Mouse (Mus musculus): ENCODE measurements around the gene Eif2b1. TPM values are rescaled to one million over a fixed set of nuclear protein-coding genes. Genes with fewer than 3 reads are reported as not detected.
"Not testable (repeated sequence)": the region's sequence is repeated elsewhere in the genome, so short reads cannot be mapped to it uniquely, and the experiment has no call there.

The Eif2b1 gene
- polyA plus RNA-seq, 1 experiment, result 25.2 TPM

- TF ChIP-seq CTCF (IDR thresholded peaks at IDR 0.05; ENCODE audit: borderline replicate concordance, control insufficient read depth, extremely low read depth, insufficient read depth, low read length, poor library complexity) (peak; percentile 47; the same call in 1 of the 2 replicates), POLR2A (IDR thresholded peaks at IDR 0.05; ENCODE audit: control insufficient read depth, extremely low read depth, insufficient read depth, low read length, poor library complexity) (no peak)
- WGBS, result 78% methylated on average over 10 of the region's 10 CpGs
- DNase-seq, result peak; percentile 52
Observed at GRCm38 (mm10) chr5:124610965-124611364, 32.0 kb upstream of the Eif2b1 start.

GRCm38 (mm10) chr5:124605041-124605622 lies 26.2 kb upstream of the Eif2b1 start:
- DNase-seq, result no peak
- whole genome bisulfite sequencing, result 94% methylated on average over 17 of the region's 17 CpGs
- no peak overlapping the region for H3K27ac ChIP-seq (ENCODE audit: control insufficient read depth, insufficient read depth, low read length)
- TF ChIP-seq POLR2A (IDR thresholded peaks at IDR 0.05; ENCODE audit: control insufficient read depth, extremely low read depth, insufficient read depth, low read length, poor library complexity) (no peak), CTCF (IDR thresholded peaks at IDR 0.05; ENCODE audit: borderline replicate concordance, control insufficient read depth, extremely low read depth, insufficient read depth, low read length, poor library complexity) (no peak)
- H3K4me1 ChIP-seq (replicated peaks; ENCODE audit: control insufficient read depth, insufficient read depth, low read length), result no peaks in the 10 kb centered on the region
- H3K27me3 ChIP-seq (ENCODE audit: control insufficient read depth, insufficient read depth, low read length), result no peaks in the 10 kb centered on the region
- H3K36me3 ChIP-seq (ENCODE audit: control insufficient read depth, insufficient read depth, low read length), result no peaks in the 10 kb centered on the region
- no peak overlapping the region for H3K4me3 ChIP-seq (ENCODE audit: control insufficient read depth, insufficient read depth, low read length)

More at GRCm38 (mm10) chr5:124610965-124611364, 32.0 kb upstream of the Eif2b1 start:
- H3K27me3 ChIP-seq (ENCODE audit: control insufficient read depth, insufficient read depth, low read length), result no peaks in the 10 kb centered on the region
- H3K36me3 ChIP-seq (ENCODE audit: control insufficient read depth, insufficient read depth, low read length), result no peaks in the 10 kb centered on the region
- no peak overlapping the region for H3K27ac ChIP-seq (ENCODE audit: control insufficient read depth, insufficient read depth, low read length)
- H3K4me1 ChIP-seq (replicated peaks; ENCODE audit: control insufficient read depth, insufficient read depth, low read length), result peaks cover 7% of the 10 kb centered on the region
- no peak overlapping the region for H3K4me3 ChIP-seq (ENCODE audit: control insufficient read depth, insufficient read depth, low read length)

- WGBS, result 91% methylated on average over 4 of the region's 4 CpGs
- DNase-seq, result no peak
- Histone ChIP-seq H3K36me3 (ENCODE audit: control insufficient read depth, insufficient read depth, low read length) (no peaks in the 10 kb centered on the region), H3K4me1 (replicated peaks; ENCODE audit: control insufficient read depth, insufficient read depth, low read length) (no peaks in the 10 kb centered on the region), H3K27me3 (ENCODE audit: control insufficient read depth, insufficient read depth, low read length) (no peaks in the 10 kb centered on the region), H3K27ac (ENCODE audit: control insufficient read depth, insufficient read depth, low read length) (no peak overlapping the region), H3K4me3 (ENCODE audit: control insufficient read depth, insufficient read depth, low read length) (no peak overlapping the region)
- no peak for TF ChIP-seq CTCF (IDR thresholded peaks at IDR 0.05; ENCODE audit: borderline replicate concordance, control insufficient read depth, extremely low read depth, insufficient read depth, low read length, poor library complexity)
- no peak for TF ChIP-seq POLR2A (IDR thresholded peaks at IDR 0.05; ENCODE audit: control insufficient read depth, extremely low read depth, insufficient read depth, low read length, poor library complexity)
Observed at GRCm38 (mm10) chr5:124604296-124604695, 25.4 kb upstream of the Eif2b1 start.

- WGBS, result 70% methylated on average over 5 of the region's 5 CpGs
- Histone ChIP-seq H3K27ac (ENCODE audit: control insufficient read depth, insufficient read depth, low read length) (no peak overlapping the region), H3K36me3 (ENCODE audit: control insufficient read depth, insufficient read depth, low read length) (no peaks in the 10 kb centered on the region), H3K4me1 (replicated peaks; ENCODE audit: control insufficient read depth, insufficient read depth, low read length) (no peaks in the 10 kb centered on the region), H3K4me3 (ENCODE audit: control insufficient read depth, insufficient read depth, low read length) (no peak overlapping the region), H3K27me3 (ENCODE audit: control insufficient read depth, insufficient read depth, low read length) (no peaks in the 10 kb centered on the region)
- no peak for TF ChIP-seq POLR2A (IDR thresholded peaks at IDR 0.05; ENCODE audit: control insufficient read depth, extremely low read depth, insufficient read depth, low read length, poor library complexity)
- no peak for TF ChIP-seq CTCF (IDR thresholded peaks at IDR 0.05; ENCODE audit: borderline replicate concordance, control insufficient read depth, extremely low read depth, insufficient read depth, low read length, poor library complexity)
- DNase-seq, result peak; percentile 71
Observed at GRCm38 (mm10) chr5:124602349-124602748, 23.4 kb upstream of the Eif2b1 start.

GRCm38 (mm10) chr5:124599726-124600125 lies 20.8 kb upstream of the Eif2b1 start:
- 48% methylated on average over 8 of the region's 8 CpGs for WGBS
- not testable (repeated sequence) for H3K27me3 ChIP-seq (ENCODE audit: control insufficient read depth, insufficient read depth, low read length); DNase-seq; H3K36me3 ChIP-seq (ENCODE audit: control insufficient read depth, insufficient read depth, low read length); H3K27ac ChIP-seq (ENCODE audit: control insufficient read depth, insufficient read depth, low read length); H3K4me1 ChIP-seq (replicated peaks; ENCODE audit: control insufficient read depth, insufficient read depth, low read length); H3K4me3 ChIP-seq (ENCODE audit: control insufficient read depth, insufficient read depth, low read length)

- TF ChIP-seq CTCF (IDR thresholded peaks at IDR 0.05; ENCODE audit: borderline replicate concordance, control insufficient read depth, extremely low read depth, insufficient read depth, low read length, poor library complexity), result no peak
- no peak for TF ChIP-seq POLR2A (IDR thresholded peaks at IDR 0.05; ENCODE audit: control insufficient read depth, extremely low read depth, insufficient read depth, low read length, poor library complexity)
- Histone ChIP-seq H3K27ac (ENCODE audit: control insufficient read depth, insufficient read depth, low read length) (no peak overlapping the region), H3K4me3 (ENCODE audit: control insufficient read depth, insufficient read depth, low read length) (0 out of 2 replicates have a peak overlapping the region, but pooled peaks have one; percentile 20), H3K4me1 (replicated peaks; ENCODE audit: control insufficient read depth, insufficient read depth, low read length) (no peaks in the 10 kb centered on the region), H3K36me3 (ENCODE audit: control insufficient read depth, insufficient read depth, low read length) (0 out of 2 replicates have a peak, but pooled peaks cover 7% of the 10 kb centered on the region), H3K27me3 (ENCODE audit: control insufficient read depth, insufficient read depth, low read length) (no peaks in the 10 kb centered on the region)
- DNase-seq, result peak; percentile 42
- WGBS, result 33% methylated on average over 30 of the region's 30 CpGs
Observed at GRCm38 (mm10) chr5:124598224-124599174, 19.6 kb upstream of the Eif2b1 start.
